Mouse (Mus musculus): ENCODE results near the gene Cib2. TPM values are rescaled to one million over a fixed set of nuclear protein-coding genes. Genes with fewer than 3 reads are reported as not detected.

Gene Cib2
- total and polyA plus RNA-seq, 3 experiments = 7.3 to 9.0 TPM; not detected in 1

- H3K9ac ChIP-seq (ENCODE audit: control insufficient read depth, low read depth, low read length, poor library complexity, severe bottlenecking) = no peak overlapping the region
- no peak overlapping the region for H3K27ac ChIP-seq (ENCODE audit: control insufficient read depth, low read depth, low read length)
- peaks cover 0 to under 1% of the 10 kb centered on the region in 2 experiments; a peak in 1 of 4 replicates for H3K27me3 ChIP-seq (ENCODE audit: control insufficient read depth in 1 of 2, insufficient read depth in 2 of 2, low read length in 2 of 2)
- no peak overlapping the region for H3K4me3 ChIP-seq (ENCODE audit: control insufficient read depth in 1 of 2, insufficient read depth in 1 of 2, low read depth in 2 of 2, low read length in 2 of 2)
- H3K79me2 ChIP-seq (ENCODE audit: control insufficient read depth, insufficient read depth, low read length, poor library complexity) = no peaks in the 10 kb centered on the region
- no peaks in the 10 kb centered on the region for H3K36me3 ChIP-seq (ENCODE audit: control insufficient read depth in 1 of 2, insufficient read depth in 2 of 2, low read length in 2 of 2)
- DNase-seq (ENCODE audit: low read depth, low spot score) = no peak
- no peaks in the 10 kb centered on the region for H3K4me1 ChIP-seq (ENCODE audit: control insufficient read depth in 1 of 2, insufficient read depth in 2 of 2, low read length in 2 of 2)
- H3K9me3 ChIP-seq (replicated peaks; ENCODE audit: insufficient read depth, low read length) = no peaks in the 10 kb centered on the region
- TF ChIP-seq POLR2A (IDR thresholded peaks at IDR 0.05; ENCODE audit: control insufficient read depth in 1 of 2, insufficient read depth in 1 of 2, low read depth in 1 of 2, low read length in 2 of 2, poor library complexity in 1 of 2) (no peak), JUND (IDR thresholded peaks at IDR 0.05; ENCODE audit: low read depth, low read length) (no peak), ZKSCAN1 (IDR thresholded peaks at IDR 0.05; ENCODE audit: low read depth, low read length) (no peak), NELFE (IDR thresholded peaks at IDR 0.05; ENCODE audit: low read depth, low read length) (no peak), SMC3 (IDR thresholded peaks at IDR 0.05; ENCODE audit: low read depth, low read length) (no peak), CHD2 (IDR thresholded peaks at IDR 0.05; ENCODE audit: low read length) (no peak), ZC3H11A (IDR thresholded peaks at IDR 0.05; ENCODE audit: low read depth, low read length) (no peak), POLR2AphosphoS5 (IDR thresholded peaks at IDR 0.05; ENCODE audit: borderline replicate concordance, low read depth, low read length) (no peak), USF2 (IDR thresholded peaks at IDR 0.05; ENCODE audit: borderline replicate concordance in 1 of 2, insufficient read depth in 1 of 2, low read depth in 1 of 2, low read length in 2 of 2) (no peak)
Observed at GRCm38 (mm10) chr9:54540801-54541200, 19.2 kb downstream of the Cib2 start.

GRCm38 (mm10) chr9:54538684-54539083, 21.3 kb downstream of the Cib2 start, which contains the start of gene Sh2d7:
TSS of gene Sh2d7 (plus strand) at chr9:54538984.
- Histone ChIP-seq H3K27me3 (ENCODE audit: control insufficient read depth in 1 of 2, insufficient read depth in 2 of 2, low read length in 2 of 2) (peaks cover 2 to 6% of the 10 kb centered on the region in 2 experiments), H3K9ac (ENCODE audit: control insufficient read depth, low read depth, low read length, poor library complexity, severe bottlenecking) (no peak within 1 kb of the TSS), H3K4me3 (ENCODE audit: control insufficient read depth in 1 of 2, insufficient read depth in 1 of 2, low read depth in 2 of 2, low read length in 2 of 2) (no peak within 1 kb of the TSS), H3K4me1 (ENCODE audit: control insufficient read depth in 1 of 2, insufficient read depth in 2 of 2, low read length in 2 of 2) (no peaks in the 10 kb centered on the region), H3K27ac (ENCODE audit: control insufficient read depth, low read depth, low read length) (no peak within 1 kb of the TSS), H3K36me3 (ENCODE audit: control insufficient read depth in 1 of 2, insufficient read depth in 2 of 2, low read length in 2 of 2) (no peaks in the 10 kb centered on the region), H3K9me3 (replicated peaks; ENCODE audit: insufficient read depth, low read length) (no peaks in the 10 kb centered on the region), H3K79me2 (ENCODE audit: control insufficient read depth, insufficient read depth, low read length, poor library complexity) (no peaks in the 10 kb centered on the region)
- no peak for DNase-seq (ENCODE audit: low read depth, low spot score)
- TF ChIP-seq ZNF384 (IDR thresholded peaks at IDR 0.05; ENCODE audit: low read depth, low read length) = no peak
- TF ChIP-seq ELF1 (IDR thresholded peaks at IDR 0.05; ENCODE audit: low read depth, low read length) = no peak
- TF ChIP-seq ETS1 (IDR thresholded peaks at IDR 0.05; ENCODE audit: low read depth, low read length) = no peak
- no peak for TF ChIP-seq SMC3 (IDR thresholded peaks at IDR 0.05; ENCODE audit: low read depth, low read length)
- TF ChIP-seq USF1 (IDR thresholded peaks at IDR 0.05; ENCODE audit: low read depth, low read length) = no peak
- no peak for TF ChIP-seq USF2 (IDR thresholded peaks at IDR 0.05; ENCODE audit: borderline replicate concordance in 1 of 2, insufficient read depth in 1 of 2, low read depth in 1 of 2, low read length in 2 of 2)
- TF ChIP-seq TCF12 (IDR thresholded peaks at IDR 0.05; ENCODE audit: low read depth, low read length) = no peak
- TF ChIP-seq MYB (IDR thresholded peaks at IDR 0.05; ENCODE audit: low read depth, low read length) = no peak
- no peak for TF ChIP-seq HCFC1 (IDR thresholded peaks at IDR 0.05; ENCODE audit: low read depth, low read length)
- TF ChIP-seq ZKSCAN1 (IDR thresholded peaks at IDR 0.05; ENCODE audit: low read depth, low read length) = no peak
- no peak for TF ChIP-seq NRF1 (IDR thresholded peaks at IDR 0.05; ENCODE audit: insufficient read depth, low read depth, low read length, poor library complexity, severe bottlenecking)
- no peak for TF ChIP-seq POLR2A (IDR thresholded peaks at IDR 0.05; ENCODE audit: control insufficient read depth in 1 of 2, insufficient read depth in 1 of 2, low read depth in 1 of 2, low read length in 2 of 2, poor library complexity in 1 of 2)
- no peak for TF ChIP-seq CTCF (IDR thresholded peaks at IDR 0.05 in 2 of 3, conservative IDR thresholded peaks at IDR 0.05 in 1 of 3; ENCODE audit: control insufficient read depth in 1 of 3, insufficient read depth in 1 of 3, low read depth in 2 of 3, low read length in 3 of 3, poor library complexity in 1 of 3, severe bottlenecking in 1 of 3)
- TF ChIP-seq UBTF (IDR thresholded peaks at IDR 0.05; ENCODE audit: borderline replicate concordance, insufficient read depth, low read depth, low read length) = no peak

All from MEL (cell line).